Comparison of ENCODE assay signal across 11 mouse cellular contexts in genomic region chr11:104412254-104412653, GRCm38 (mm10).
"Had no signal": no experiment of that assay in that cellular context is flagged by ENCODE, and none has a peak within 500 bp of the region (broad histone marks: within the 10 kb centered on the region; RNA-seq: fewer than 3 reads in every experiment).

No protein-coding gene starts in this region.

- ATAC-seq: liver, embryonic 12.5 days had no signal

- DNase-seq: kidney, adult 11 months; kidney, adult 8-10 months; kidney, postnatal 14 days; kidney, postnatal 4 days; liver; lung, adult 18-20 months; lung, postnatal 10 days; lung, postnatal 36 days; midbrain, embryonic 14.5 days; thymus, postnatal 25 days had no signal
